Mouse (Mus musculus): ENCODE data around the gene Ksr1. TPM values are rescaled to one million over a fixed set of nuclear protein-coding genes. Genes with fewer than 3 reads are reported as not detected.

Ksr1 gene
- polyA plus RNA-seq, 1 experiment from 2014 or later = 4.9 TPM

DNA sequence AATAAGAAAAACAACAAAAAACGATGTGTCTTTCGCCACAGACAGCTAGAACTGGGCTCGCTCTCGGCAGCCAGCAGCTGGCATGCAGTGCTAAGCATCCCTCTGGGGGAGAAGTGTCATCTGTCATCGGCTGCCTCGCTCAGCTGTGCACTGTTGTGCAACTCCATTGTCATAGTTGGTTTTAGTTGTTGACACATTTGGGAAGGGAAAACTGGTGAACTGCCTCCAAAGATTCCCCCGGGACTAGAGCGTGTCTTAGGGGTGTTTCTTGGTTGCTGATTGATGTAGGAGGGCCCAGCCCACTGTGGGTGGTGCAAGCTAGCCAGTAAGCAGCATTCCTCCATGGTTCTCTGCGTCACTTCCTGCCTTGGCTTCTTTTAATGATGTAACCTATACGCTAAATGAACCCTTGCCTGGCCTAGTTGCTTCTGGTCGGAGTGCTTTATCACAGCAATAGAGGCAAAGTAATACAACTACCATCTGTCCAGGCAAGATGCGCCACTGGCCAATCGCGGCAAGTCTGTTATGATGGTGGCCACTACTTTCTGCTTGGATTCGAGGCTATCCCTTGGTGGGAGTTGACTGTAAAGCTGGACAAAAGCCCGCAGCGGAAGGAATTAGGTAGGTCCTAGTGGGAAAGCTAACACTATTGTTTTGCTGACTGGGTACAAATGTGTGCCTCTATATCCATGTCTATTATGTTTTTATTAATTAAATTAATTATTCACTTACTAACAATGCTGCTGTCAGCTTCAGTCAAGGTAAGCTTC is 172.6 kb downstream of the Ksr1 start:
- H3K4me2 ChIP-seq (replicated peaks) = no peak overlapping the region
- H3K9ac ChIP-seq (replicated peaks) = no peak overlapping the region
- no peak overlapping the region for H3K4me3 ChIP-seq
- 67% methylated on average over 17 of the region's 17 CpGs for WGBS
- H3K36me3 ChIP-seq = no peaks in the 10 kb centered on the region
- ATAC-seq (replicated peaks) = no peak
- no peaks in the 10 kb centered on the region for H3K4me1 ChIP-seq
- no peaks in the 10 kb centered on the region for H3K9me3 ChIP-seq
- H3K27me3 ChIP-seq = no peaks in the 10 kb centered on the region
- H3K27ac ChIP-seq (replicated peaks) = no peak overlapping the region

DNA sequence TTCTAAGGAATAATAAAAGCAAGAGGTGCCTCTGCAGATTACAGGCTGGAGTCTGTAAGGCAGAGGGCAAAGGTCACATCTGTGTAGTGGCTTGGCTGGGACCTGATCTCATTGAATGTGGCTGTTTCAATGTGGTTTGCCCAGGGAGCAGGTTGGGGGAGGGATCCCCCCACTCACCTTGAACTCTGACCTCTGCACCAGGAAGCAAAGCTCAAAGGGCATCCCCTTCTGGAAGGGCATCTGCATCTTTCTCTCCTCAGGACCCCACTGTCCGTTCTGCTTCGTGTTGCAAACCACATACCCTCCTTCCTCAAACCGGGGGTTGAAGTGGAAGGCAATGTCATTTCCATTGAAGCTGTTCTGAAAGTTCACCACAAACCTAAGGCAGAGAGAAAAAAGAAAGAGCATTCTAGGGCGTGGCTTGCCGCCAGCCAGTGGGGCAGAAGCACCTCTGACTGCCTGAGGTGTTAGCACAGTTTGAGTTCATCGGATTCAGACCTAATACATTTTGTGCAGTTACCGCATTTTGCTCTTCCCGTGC is 173.3 kb downstream of the Ksr1 start:
- Histone ChIP-seq H3K9ac (replicated peaks) (no peak overlapping the region), H3K27ac (replicated peaks) (no peak overlapping the region), H3K9me3 (no peaks in the 10 kb centered on the region), H3K27me3 (no peaks in the 10 kb centered on the region), H3K36me3 (no peaks in the 10 kb centered on the region), H3K4me3 (no peak overlapping the region), H3K4me2 (replicated peaks) (no peak overlapping the region), H3K4me1 (no peaks in the 10 kb centered on the region)
- no peak for ATAC-seq (replicated peaks)
- WGBS = 67% methylated on average over 8 of the region's 8 CpGs

DNA sequence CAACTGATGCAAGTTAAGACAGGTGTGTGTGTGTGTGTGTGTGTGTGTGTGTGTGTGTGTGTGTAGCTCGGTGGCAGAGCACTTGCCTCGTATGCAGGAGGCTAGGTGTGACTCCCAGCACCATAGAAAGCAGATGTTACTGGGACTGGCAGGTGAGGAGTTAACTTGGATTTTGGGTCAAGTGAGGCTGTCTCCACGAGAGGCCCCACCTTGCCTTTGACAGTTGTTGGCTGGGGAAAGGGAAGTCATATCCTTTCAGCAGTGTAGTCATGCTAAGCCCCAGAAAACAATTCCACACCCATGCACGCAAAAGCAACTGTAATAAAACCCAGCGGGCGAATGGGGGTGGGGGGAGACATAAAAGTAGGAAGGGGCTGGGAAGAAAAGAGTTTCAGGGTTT is 173.9 kb downstream of the Ksr1 start:
- no peak for ATAC-seq (replicated peaks)
- no peaks in the 10 kb centered on the region for H3K4me1 ChIP-seq
- H3K27ac ChIP-seq (replicated peaks) = no peak overlapping the region
- no peak overlapping the region for H3K4me3 ChIP-seq
- no peak overlapping the region for H3K4me2 ChIP-seq (replicated peaks)
- no peaks in the 10 kb centered on the region for H3K27me3 ChIP-seq
- no peaks in the 10 kb centered on the region for H3K36me3 ChIP-seq
- H3K9ac ChIP-seq (replicated peaks) = no peak overlapping the region
- H3K9me3 ChIP-seq = no peaks in the 10 kb centered on the region
- 48% methylated on average over 6 of the region's 6 CpGs for WGBS

DNA sequence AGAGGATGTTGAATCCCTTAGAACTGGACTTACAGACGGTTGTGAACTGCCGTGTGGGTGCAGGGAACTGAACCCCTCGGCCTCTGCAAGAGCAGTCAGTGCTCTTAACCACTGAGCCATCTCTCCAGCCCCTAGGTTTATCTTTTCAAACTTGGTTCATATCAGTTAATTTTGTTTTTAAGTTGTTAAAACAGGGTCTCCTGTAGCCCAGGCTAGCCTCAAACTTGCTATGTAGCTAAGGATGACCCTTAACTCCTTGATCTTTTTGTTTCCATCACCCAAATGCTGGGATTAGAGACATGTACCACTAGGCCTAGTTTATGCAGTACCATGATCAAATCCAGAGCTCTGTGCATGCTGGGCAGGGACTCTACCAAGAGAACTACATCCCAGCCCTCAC is 174.5 kb downstream of the Ksr1 start:
- 90% methylated on average over 3 of the region's 3 CpGs for WGBS
- no peak for ATAC-seq (replicated peaks)

DNA sequence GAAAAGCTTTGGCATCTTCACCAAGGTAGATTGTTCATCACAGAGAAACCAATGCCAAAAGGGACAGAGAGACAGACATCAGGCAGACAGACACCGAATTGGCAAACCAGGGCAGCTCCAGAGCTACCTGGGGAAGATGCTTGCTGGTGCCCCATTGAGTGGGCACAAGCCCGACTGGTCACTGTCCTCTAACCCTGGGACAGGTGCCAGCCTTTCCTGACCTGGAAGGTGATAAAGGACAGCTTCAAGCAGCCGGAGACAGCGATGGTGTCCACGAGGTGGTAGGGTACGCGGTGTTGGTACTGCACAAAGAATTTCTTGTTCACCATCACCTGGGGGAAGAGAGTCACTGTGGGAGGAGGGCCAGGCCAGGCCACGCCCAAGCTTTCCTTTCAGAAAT is 175.1 kb downstream of the Ksr1 start:
- Histone ChIP-seq H3K4me2 (replicated peaks) (no peak overlapping the region), H3K27ac (replicated peaks) (no peak overlapping the region), H3K4me3 (no peak overlapping the region), H3K27me3 (no peaks in the 10 kb centered on the region), H3K4me1 (no peaks in the 10 kb centered on the region), H3K9ac (replicated peaks) (no peak overlapping the region), H3K36me3 (no peaks in the 10 kb centered on the region), H3K9me3 (no peaks in the 10 kb centered on the region)
- ATAC-seq (replicated peaks) = no peak
- WGBS = 79% methylated on average over 8 of the region's 8 CpGs

More for the DNA sequence above, 174.5 kb downstream of the Ksr1 start:
- Histone ChIP-seq H3K36me3 (no peaks in the 10 kb centered on the region), H3K4me2 (replicated peaks) (no peak overlapping the region), H3K4me3 (no peak overlapping the region), H3K27ac (replicated peaks) (no peak overlapping the region), H3K27me3 (no peaks in the 10 kb centered on the region), H3K9me3 (no peaks in the 10 kb centered on the region), H3K4me1 (no peaks in the 10 kb centered on the region), H3K9ac (replicated peaks) (no peak overlapping the region)

DNA sequence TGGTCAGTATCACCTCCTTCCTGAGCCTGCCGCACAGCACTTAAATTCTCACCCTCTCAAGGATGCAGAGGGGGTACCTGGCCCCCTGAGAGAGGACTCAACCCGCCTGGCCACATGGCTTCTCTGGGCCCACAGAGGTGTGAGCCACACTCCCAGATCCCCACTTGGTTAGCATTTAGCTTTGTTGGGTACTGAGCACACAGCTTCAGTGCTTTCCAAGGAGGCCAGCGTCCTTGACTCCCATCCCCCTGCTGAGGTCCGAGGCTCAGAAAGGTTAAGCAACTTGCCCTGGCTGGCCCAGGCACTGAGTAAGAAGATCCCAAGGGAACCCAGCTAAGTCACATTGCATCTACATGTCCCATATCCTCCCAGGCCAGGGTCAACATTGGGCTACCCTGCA is 178.1 kb downstream of the Ksr1 start:
- WGBS = 85% methylated on average over 4 of the region's 4 CpGs
- no peak for ATAC-seq (replicated peaks)
- Histone ChIP-seq H3K4me1 (no peaks in the 10 kb centered on the region), H3K4me3 (no peak overlapping the region), H3K27me3 (no peaks in the 10 kb centered on the region), H3K9me3 (no peaks in the 10 kb centered on the region), H3K27ac (replicated peaks) (no peak overlapping the region), H3K9ac (replicated peaks) (no peak overlapping the region), H3K4me2 (replicated peaks) (no peak overlapping the region), H3K36me3 (no peaks in the 10 kb centered on the region)

DNA sequence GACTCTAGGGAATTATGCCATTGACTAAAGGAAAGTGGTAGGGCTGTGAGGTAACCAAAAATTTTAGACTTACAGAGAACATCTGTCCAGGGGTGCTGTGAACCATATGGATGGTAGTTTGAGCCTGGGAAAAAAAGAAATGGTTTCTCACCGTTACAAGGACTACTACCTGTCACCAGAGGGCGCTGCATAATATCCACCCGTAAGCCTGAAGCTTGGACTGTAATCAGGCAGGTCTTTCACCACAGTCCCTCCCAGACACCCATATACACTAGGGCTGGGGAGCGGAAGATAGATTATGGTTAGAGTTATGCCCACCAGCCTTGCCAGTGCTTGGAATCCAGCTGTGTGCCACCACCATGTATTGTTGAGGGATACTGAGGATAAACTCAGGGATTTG is 178.8 kb downstream of the Ksr1 start:
- no peak for ATAC-seq (replicated peaks)
- Histone ChIP-seq H3K9me3 (no peaks in the 10 kb centered on the region), H3K4me2 (replicated peaks) (no peak overlapping the region), H3K27me3 (no peaks in the 10 kb centered on the region), H3K36me3 (no peaks in the 10 kb centered on the region), H3K27ac (replicated peaks) (no peak overlapping the region), H3K4me1 (no peaks in the 10 kb centered on the region), H3K4me3 (no peak overlapping the region), H3K9ac (replicated peaks) (no peak overlapping the region)
- 25% methylated on average over 4 of the region's 4 CpGs for WGBS

Other genes starting within 250 kb of the Ksr1 start
- gene Nos2, start 225.6 kb downstream of the Ksr1 start, polyA plus RNA-seq (2015; fragmentation: Nextera tagmentation; extraction: Ambion mirVana) = 0.78 and 1.2 TPM in 2 replicates
- 7.2 and 7.8 TPM in 2 replicates for gene Lgals9, start 161.5 kb downstream of the Ksr1 start, polyA plus RNA-seq (2015; fragmentation: Nextera tagmentation; extraction: Ambion mirVana)
- 438 and 470 TPM in 2 replicates for gene Wsb1, start 108.3 kb upstream of the Ksr1 start, polyA plus RNA-seq (2015; fragmentation: Nextera tagmentation; extraction: Ambion mirVana)
- gene Gm9964, start 150.5 kb upstream of the Ksr1 start, polyA plus RNA-seq (2015; fragmentation: Nextera tagmentation; extraction: Ambion mirVana) = not detected in 2 replicates
- 5.9 and 6.4 TPM in 2 replicates for gene Nf1, start 193.3 kb upstream of the Ksr1 start, polyA plus RNA-seq (2015; fragmentation: Nextera tagmentation; extraction: Ambion mirVana)